Mouse (Mus musculus) mesoderm, embryonic 11.5 days (tissue): ENCODE measurements at regions not wholly inside any gene's neighbourhood (a gene's known extent, or its start where the extent isn't known, plus 50 kb on each side); places are given as distances from the start of the nearest gene placed in this dataset.

ENCODE experiments used
- DNase-seq: peaks from one replicate; pipeline ENCODE4 v3.0.0-alpha.2; 2012; ENCODE audit warnings: low read depth, low spot score

DNA sequence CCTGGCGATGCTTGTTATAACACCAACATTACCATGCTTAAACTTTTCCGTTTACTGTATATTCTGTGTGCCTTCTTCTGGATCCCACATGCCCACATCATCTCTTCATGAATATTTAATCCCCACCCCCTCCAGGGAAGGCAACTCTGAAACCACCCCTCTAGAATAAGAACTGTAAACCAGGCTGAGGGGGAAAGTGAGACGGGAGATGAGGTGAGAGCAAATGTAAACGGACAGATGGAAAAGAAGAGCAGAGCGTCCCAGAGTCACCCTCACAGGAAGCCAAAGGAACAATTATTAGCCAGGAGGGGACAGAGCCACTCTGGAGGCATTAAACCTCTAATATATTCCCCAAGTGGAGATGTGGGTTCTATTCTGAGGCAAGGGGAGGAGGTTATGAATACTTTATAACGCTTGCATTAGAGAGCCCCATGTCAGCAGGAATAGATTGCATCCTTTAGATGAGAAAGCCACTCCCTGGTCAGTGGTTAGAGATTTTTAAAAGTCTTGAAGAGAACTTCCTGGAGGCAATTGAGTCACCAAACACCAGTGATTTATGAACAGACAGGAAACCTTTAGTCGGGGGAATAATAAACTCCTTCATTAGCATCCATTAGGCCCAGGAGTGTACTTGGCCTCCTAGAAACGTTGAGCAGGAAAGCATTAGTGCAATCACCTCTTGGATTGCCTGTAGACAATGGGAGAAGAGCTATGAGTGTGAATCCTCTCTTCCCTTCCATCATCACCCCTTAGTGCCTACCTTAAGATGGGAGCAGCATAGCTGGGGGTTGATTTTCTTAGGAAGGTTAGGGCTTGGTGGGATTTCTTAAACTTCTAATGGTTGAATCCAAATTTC lies 220.1 kb downstream of the Elavl2 start:
- DNase-seq: peak; percentile 16

- DNase-seq: no peak
Observed at GRCm38 (mm10) chr4:91164280-91165121, 236.1 kb downstream of the Elavl2 start.

DNA sequence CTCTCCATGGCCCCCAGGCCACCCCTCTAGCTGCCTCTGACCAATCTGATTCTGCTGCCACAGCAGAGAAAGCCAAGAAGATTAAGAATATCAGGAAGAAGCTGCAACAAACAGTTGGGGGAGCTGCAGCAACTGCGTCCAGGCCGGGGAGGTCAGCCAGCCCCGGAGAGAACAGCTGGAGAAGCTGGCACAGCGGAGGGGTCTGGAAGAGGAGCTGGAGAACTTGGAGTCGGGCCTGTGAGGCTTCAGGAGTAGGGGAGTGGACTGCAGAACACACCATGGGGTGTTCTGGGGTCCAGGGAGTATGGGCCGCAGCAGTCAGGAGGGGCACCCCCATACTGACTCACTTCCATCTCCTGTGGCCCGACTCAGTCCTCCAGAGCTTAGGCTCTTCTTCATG lies 243.5 kb downstream of the Elavl2 start:
- no peak for DNase-seq

- no peak for DNase-seq
Observed at GRCm38 (mm10) chr4:91144666-91145065, 255.9 kb downstream of the Elavl2 start.

GRCm38 (mm10) chr4:91143906-91144305 lies 256.7 kb downstream of the Elavl2 start:
- DNase-seq: no peak

- no peak for DNase-seq
Observed at GRCm38 (mm10) chr4:91135327-91135726, 265.3 kb downstream of the Elavl2 start.

DNA sequence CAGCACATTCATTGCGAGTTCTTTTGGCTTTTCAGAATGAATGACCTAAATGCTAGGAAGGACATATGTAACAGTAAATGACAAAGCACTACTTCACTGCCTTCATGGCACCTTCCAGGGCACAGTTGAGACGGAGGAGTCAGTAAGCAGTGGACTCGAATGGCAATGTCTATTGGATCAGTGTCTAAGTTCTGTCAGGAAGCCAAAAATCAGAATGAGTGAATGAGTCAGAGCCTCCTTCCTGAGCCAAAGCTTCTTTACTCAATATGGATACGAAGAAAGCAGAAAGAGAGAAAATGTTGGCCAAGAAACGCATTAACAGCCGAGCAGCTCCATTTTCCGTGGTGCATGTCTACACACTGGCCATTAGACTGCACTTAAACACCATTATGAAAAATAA lies 268.3 kb downstream of the Elavl2 start:
- DNase-seq: no peak

GRCm38 (mm10) chr4:91120277-91120676 lies 280.3 kb downstream of the Elavl2 start:
- DNase-seq: no peak

DNA sequence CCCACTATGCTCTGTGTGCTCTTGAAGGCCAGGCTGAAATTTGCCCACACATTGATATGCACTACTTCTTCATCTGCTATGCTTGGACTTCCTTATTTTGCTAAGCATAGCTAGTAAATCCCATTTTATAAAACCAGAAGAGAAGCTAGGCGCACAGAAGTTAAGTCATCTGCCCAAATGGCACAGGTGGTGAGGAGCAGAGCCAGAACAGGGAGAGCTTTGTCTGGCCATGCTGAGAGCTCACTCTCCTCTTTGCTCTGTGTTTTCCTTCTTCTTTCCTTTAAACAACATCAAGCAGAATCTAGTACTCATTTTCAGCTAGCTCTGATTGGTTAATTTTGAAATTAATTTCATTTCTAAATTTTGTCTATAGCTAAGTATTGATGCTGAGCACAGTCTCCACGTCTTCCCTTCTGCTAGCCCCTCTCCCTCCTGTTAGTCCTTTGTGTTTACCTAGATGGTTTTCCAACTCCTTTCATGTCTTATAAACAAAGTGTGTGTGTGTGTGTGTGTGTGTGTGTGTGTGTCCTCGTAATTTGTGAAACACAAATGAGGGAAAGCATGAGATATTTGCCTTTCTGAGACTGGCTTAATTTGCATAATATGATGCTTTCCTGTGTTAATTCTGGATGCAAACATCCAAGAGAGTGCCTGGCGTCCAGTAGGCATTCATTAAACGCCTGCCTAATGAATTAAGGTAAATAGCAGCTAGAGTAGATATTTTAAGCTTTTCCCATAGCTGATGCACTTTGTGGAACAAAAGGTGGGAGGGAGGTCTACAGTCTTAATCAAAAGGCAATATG lies 283.6 kb downstream of the Elavl2 start:
- DNase-seq: no peak

DNA sequence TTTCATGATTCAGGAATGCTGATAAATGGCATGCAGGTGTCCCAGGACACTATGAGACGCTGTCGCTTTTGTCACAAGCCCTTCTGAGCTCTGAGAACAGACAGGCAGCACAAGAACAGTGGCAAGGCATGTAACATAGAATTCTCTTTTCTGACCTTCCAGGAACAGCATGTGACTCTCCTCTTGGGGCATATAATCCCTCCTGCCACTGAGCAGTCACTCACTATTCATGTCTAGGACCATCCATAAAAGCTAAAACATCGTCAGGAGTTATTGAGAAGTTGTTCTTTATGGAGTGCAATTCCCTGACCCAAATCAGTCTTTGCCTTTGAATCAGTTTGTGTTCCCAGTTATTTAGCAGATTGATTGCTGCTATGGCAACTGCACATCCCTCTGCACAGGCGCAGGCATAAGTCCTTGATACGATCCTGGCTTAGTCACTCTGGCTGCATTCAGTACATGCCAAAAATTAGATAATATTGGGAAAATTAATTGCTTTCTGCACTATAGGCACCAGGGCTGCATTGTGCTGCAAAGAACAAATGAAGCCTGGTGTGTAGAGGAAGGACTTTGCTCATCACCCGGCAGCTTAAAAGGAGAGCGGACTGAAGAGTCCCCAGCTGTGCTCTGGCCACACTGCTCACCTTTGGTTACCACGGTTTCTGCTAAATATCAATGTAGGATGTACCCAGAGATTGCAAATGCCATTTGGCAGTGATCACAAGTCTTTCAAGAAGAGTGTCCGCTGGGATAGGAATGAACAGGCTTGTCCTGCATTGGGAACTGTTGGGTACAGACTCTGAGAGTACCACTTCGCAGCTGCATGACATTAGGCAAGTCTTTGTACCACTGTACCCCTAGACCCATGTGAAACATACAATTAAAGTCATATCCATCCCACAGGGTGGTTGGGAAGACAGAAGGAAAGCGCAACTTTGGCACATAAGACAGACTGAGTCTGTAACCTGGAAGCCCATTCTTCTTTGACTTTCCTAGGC lies 288.6 kb downstream of the Elavl2 start:
- DNase-seq: no peak

GRCm38 (mm10) chr4:91096086-91096485 lies 304.5 kb downstream of the Elavl2 start:
- no peak for DNase-seq

- DNase-seq: no peak
Observed at GRCm38 (mm10) chr4:91094382-91094781, 306.2 kb downstream of the Elavl2 start.

GRCm38 (mm10) chr4:91093885-91094284 lies 306.7 kb downstream of the Elavl2 start:
- DNase-seq: no peak

- DNase-seq: no peak
Observed at GRCm38 (mm10) chr4:91092323-91092722, 308.3 kb downstream of the Elavl2 start.

DNA sequence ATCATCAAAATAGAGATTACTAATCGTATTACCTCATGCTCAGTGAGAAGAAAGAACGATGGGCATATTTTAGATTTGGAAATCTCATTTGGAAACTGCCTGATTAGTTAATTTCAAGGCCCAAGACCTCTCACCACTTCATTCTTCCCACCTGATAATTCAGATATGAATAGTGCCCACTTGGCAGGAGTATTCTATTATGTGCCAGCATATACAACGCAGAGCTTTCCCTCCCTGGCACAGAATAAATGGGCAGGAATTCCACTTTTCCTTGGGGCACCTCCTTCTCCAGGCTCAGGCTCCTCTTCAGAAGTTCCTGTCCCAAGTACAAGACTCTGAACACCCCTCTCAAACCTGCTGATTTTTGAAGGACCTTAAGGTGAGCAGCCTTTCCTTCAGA lies 308.7 kb downstream of the Elavl2 start:
- DNase-seq: no peak

DNA sequence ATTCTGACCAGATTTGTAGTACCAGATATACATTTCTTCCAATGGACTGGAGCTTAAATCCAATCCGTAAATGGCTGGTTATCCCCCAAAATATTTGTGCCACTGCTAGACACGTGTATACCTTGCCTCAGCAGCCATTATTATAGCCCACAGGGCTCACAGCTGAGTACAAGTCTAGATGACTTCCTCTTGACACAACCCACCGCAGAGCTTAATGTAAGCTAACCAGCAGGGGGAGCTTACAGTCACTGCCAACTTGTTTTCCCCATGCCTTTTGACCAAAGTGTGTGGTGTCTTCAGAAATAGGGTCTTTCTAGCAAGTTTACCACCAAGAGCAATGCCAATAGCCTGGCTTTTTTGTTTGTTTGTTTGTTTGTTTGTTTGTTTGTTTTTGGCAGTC lies 316.6 kb downstream of the Elavl2 start:
- no peak for DNase-seq

- DNase-seq: no peak
Observed at GRCm38 (mm10) chr4:91081447-91081846, 319.1 kb downstream of the Elavl2 start.

DNA sequence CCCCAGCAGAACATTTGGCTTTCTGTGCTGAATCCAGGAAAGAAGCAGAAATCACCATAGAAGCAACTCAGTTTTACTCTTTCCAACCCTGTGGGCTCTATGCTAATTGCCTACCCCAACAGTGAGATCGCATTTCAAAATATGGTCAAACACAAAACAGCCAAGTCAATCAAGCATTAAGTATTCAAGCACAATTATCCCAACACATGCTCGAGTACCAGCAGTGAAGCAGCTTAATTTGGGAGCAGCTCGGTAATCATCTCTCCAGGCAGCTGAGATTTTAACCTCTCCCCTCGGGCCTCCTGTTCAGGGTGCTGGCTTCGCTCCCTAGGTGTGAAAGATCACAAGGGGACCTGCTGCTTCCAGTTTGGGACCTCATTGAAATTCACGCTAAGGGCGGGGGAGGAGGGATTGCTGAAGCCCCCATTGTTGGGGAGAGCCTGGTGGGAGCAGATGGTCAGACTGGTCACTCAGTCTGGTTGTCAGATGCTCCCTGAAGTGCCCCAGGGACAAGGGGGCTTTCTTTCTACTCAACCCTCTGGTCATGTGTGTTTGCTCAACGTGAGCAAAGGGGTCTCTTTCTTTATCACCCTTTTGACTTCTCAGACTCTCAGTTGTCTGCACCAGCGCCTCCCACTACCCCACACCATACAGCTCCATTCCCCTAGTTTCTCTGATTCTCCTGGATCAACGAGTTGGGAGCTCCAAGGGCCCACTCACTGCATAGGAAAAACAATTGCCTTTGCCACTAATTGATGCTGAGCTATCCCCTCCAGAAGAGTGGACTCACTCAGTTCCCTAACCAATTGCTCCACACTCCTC lies 319.8 kb downstream of the Elavl2 start:
- peak; percentile 37 for DNase-seq

GRCm38 (mm10) chr4:91071263-91071662 lies 329.3 kb downstream of the Elavl2 start:
- DNase-seq: no peak

GRCm38 (mm10) chr4:91060933-91061332 lies 339.7 kb downstream of the Elavl2 start:
- DNase-seq: no peak
